Mouse (Mus musculus) CH12F3 (cell line): Measurements from ENCODE around the gene Stard7.

Experiments used
- in situ Hi-C: fragments of 300-500 bp; cut with MboI; formaldehyde crosslinking; loops from 2 replicates; pipeline ENCODE4 v1.14.3; 2020; ENCODE audit warnings: low sequenced_read_pairs

Stard7 gene

GRCm38 (mm10) chr2:127316431-127316830, 46.4 kb downstream of the Stard7 start:
- in situ Hi-C loops, result no loop called here

GRCm38 (mm10) chr2:127318136-127318535, 48.1 kb downstream of the Stard7 start:
- in situ Hi-C loops, result no loop called here

GRCm38 (mm10) chr2:127319071-127319470, 49.1 kb downstream of the Stard7 start:
- in situ Hi-C loops, result no loop called here

DNA sequence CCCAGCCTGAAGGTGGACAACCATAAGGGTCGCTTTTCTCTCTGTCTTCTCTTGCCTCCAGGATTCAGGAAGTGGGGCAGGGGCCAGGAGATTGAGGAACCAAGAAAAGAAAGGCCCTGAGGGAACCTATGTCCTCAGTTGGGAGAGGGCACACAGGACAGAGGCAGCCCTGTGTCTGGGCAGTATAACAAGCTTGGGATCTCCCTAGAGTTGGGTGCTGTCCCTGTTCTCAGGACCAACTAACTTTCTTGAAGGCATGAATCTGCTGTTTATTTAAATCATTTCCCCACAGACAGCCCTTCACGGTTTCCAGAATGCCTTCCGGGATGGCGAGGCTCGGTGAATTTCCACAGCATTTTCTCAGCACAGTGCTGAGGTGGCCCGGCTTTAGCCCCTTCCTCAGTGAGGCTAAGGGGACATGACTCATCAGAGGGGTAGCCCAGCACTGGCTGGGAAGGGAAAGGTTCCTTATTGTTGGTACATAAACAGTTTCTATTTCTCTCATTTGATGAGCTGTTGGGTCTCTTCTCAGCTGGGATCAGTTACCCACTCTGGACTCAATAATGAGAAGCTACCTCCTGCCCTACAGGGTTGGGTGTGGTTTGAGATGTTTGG, 52.8 kb downstream of the Stard7 start:
- in situ Hi-C loops, result no loop called here

DNA sequence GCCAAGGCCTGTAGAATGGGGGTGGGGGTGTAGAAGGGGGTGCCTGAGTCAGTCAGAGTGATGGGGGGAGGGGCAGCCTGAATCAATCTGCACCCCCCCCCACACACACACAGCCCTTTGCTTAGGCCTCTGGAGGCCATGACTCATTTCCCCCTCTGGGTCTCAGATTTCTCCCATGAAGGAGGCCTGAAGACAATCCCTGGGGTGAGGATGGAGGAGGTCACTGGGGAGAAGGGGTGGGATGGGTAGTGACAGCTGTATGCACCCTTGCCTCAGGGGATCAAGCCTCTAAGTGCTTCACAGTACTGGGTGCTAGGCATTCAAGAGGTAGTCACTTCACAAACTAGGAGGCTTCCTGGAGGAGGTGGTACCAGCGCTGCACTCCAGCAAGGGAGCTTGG, 53.6 kb downstream of the Stard7 start:
- in situ Hi-C loops, result no loop called here

DNA sequence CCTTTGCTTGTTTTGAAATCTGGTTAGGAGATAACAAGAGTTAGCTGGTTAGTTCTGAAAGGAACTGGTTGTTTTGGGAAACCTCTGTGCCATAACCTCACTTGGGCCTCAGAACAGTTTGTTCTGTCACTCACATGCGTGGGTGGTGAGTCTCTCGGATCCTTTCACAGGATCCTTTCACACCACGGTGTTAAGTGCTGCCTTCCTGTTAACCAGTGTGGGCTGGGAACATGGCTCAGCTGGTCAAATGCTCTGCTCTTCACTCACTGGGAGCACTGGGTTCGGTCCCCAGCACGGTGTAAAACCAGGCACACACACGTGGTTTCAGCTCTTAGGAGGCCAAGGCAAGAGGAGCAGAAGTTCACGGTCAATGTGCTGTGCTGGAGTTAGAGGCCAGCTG, 54.4 kb downstream of the Stard7 start:
- in situ Hi-C loops, result no loop called here

DNA sequence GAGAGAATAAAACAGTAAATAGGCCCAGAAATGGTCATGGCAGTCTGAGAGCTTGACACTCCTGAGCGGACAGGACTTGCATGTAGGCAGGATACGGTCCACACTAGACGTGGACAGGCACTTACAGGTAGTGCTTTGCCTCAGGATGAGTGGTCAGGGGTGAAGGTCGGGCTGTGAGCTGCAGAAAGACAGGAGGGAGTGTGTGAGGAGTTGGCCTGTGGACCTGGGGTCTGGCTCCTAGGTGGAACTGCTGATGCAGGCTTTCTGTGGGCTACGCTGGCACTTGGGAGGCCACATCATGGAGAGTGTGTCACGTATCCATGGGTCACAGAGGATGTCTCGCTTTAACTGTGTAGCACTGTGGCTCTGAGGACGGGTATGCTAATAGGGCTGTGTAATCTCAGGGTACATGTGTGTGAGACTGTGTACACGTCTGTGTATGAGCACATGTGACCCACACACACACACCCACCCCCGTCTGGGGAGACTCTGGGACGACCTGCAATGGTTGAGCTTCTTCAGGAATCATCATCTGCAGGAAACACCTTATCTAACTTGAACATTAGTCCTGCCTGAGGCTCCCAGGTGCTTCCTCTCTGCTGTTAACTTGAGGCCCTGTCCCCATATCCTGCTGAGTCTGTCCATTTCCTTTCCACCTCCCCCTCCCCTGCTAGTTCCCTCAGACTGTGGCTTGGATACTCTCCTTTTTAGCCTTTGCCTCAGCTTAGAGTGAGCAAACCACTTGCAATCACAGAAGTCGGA, 58.3 kb downstream of the Stard7 start:
- in situ Hi-C loops, result no loop called here

GRCm38 (mm10) chr2:127332807-127333570, 63.0 kb downstream of the Stard7 start:
- in situ Hi-C loops, result no loop called here

DNA sequence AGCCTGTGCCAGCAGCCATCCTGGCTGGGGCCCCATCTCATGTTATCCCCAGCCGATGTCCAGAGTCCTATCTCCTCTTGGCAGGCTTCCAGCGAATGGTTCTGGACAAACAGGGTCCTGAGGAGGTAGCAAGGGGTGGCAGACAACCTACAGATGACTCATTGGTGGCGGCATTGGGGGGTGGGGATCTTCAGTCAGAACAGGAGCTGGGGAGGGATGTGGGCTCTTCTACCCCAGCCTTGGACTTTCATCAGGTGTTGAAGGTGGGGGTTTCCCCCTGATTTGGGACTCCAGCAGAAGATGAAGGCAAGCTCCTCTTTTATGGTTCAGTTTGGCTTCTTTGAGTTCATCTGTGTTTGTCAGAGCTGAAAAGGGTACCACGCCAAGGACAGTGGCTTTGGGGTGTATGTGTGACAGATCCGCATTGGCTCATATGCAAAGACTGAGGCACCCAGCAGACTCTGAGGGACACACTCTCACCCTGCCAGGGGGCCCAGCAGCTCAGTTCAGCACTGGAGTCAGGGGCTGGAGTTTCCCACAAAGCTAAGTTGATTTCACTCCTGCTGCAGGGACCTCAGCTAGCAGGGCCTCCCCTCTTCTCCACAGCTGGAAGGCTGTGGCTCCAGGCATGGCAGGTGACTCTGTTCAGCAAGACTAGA, 64.1 kb downstream of the Stard7 start:
- in situ Hi-C loops, result no loop called here

- in situ Hi-C loops, result no loop called here
These were observed 65.1 kb downstream of the Stard7 start for GRCm38 (mm10) chr2:127335078-127335541.

DNA sequence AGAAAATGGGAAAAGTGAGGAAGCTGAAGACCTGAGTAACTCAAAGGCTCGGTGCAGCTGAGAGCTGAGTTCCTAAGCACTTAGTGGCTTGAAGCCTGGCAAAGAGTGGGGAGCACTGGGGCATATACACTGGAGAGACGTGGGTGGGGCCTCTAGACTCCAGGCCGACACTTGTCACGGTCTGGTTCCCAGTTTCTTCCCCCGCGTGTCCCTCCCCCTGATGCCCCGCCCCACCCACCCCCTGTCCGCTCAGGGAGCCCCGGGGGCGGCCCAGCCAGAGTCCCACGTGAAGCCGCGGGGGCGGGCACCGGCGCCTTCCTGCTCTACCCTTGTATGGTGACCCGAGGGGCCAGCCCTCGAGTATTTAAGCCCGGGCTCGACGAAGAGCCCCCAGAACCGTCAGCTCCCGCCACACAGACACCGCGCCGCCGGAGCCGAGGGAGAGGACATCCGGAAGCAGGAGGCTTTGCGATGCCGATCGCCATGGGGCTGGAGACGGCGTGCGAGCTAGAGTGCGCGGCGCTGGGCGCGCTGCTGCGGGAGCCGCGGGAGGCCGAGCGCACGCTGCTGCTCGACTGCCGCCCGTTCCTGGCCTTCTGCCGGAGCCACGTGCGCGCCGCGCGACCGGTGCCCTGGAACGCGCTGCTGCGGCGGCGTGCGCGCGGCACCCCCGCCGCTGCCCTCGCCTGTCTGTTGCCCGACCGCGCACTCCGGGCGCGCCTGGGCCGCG, 65.9 kb downstream of the Stard7 start, which contains the start of gene Dusp2:
Gene Dusp2, plus strand, starts transcription at position 393 of the 730 bp plus-strand sequence.
- in situ Hi-C loops, result no loop called here

DNA sequence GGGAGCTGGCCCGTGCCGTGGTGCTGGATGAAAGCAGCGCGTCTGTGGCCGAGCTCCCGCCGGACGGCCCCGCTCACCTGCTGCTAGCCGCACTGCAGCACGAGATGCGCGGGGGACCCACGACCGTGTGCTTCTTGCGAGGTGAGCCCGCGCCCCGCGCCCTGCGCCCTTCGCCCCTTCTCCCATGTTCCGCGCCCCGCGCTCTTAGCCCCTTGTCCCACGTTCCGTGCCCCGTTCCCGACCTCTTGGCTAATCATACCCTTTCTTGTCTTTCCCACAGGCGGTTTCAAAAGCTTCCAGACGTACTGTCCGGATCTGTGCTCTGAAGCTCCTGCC, 66.4 kb downstream of the Stard7 start:
- in situ Hi-C loops, result no loop called here

DNA sequence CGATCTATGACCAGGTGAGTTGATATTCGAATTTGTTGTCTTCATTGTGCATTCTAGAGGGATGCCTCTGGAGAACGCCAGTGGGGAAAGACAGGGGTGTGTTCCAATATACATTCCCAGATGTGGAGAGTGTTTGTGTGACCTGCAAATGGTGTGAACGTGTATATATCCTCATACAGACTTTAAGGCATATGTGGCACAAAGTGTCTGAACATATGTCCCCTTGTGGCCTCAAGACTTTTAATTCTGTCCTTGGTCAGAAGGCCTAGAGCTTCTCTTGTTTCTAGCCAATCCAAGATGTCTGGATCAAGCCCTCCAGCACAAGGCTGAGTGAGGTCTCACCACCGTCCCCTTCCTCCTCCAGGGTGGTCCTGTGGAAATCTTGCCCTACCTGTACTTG, 66.9 kb downstream of the Stard7 start:
- in situ Hi-C loops, result no loop called here

- in situ Hi-C loops, result no loop called here
These were observed 67.5 kb downstream of the Stard7 start for GRCm38 (mm10) chr2:127337531-127337930.

GRCm38 (mm10) chr2:127338012-127338411, 68.0 kb downstream of the Stard7 start:
- in situ Hi-C loops, result no loop called here

DNA sequence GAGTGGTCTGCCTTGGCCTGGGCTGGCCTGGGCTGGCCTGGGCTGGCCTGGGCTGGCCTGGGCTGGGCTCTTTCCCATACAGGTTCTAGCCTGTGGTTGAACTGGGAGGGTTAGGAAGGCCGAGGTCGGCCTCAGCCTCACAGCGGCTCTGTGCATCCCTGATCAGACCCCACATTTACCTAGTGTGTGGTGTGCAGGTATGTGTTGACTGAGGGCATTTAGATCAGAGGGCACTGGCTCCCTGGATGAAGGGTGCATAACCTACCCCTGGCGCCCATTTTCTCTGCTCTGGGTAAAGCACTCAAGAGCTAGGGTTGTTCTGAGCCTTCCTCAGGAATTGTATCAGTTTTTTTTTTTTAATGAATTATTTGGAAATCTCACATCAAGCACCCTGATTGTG, 68.4 kb downstream of the Stard7 start, which contains the start of gene Astl:
Gene Astl, plus strand, starts transcription at position 224 of the 400 bp plus-strand sequence.
- in situ Hi-C loops, result no loop called here

DNA sequence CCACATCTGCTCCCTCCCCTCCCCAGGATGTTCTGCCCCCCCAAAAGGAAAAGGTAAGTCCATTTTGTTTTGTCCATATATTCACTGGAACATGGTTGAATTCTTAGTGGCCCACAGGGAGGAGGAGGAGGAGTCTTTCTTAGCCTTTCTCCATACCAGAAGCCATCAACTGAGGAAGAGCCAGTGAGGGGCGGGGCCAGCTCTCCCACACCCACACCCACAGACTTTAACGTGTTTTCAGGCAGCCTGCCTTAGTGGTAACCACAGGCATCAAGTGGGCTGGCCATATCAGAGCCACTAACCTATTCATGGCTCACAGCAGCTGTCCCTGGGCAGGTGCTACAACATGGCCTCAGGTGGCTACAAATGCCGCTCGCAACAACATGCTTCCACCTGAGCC, 68.8 kb downstream of the Stard7 start:
- in situ Hi-C loops, result no loop called here

GRCm38 (mm10) chr2:127339262-127339661, 69.2 kb downstream of the Stard7 start:
- in situ Hi-C loops, result no loop called here

DNA sequence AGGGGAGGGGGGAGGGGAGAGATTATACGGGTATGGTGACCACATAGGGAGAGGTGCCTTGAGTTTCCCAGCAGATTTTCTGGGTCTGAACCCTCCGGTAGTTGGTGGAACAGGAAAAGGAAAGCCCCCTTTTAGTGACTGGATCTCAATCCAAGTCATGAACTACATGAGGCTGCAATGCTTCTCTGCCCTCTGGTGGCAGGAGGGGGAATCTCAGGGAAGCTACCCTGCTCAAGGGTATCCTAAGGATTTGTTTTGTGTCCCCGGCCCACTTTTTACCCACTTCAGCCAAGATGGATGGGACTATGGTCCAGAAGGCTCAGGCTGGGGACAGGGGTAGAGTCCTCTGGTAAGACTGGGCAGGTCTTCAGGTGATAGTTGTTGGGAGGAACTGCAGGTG, 71.1 kb downstream of the Stard7 start:
- in situ Hi-C loops, result loop anchor here (5.0 to 10.0 kb wide), 2 partner anchors 34 to 86 kb away; no protein-coding TSS in a partner anchor

DNA sequence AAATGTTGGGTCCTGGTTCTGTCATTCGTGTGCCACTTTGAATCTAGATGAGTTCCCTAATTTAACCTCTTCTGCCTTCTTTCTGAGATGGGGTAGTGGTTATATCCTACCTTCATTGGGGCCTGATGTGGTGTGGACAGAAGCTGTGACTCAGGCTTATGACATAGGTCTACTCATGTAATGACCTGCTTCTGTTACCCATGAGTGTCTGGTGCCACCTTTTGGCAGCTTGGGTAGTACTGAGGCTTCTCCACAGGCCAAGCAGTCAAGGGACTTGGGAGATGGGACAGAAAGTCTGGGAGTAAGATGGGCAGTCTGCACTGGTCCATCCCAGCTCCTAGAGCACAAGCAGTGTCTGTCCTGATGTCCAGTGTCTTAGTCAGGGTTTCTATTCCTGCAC, 76.3 kb downstream of the Stard7 start:
- in situ Hi-C loops, result loop anchor here (10.0 kb wide), 1 partner anchor 92 kb away; no protein-coding TSS in a partner anchor
